Mouse (Mus musculus) stomach, embryonic 14.5 days (tissue): ENCODE measurements around the gene Slc20a1. TPM values are rescaled to one million over a fixed set of nuclear protein-coding genes. Genes with fewer than 3 reads are reported as not detected.

Experiments used
- ATAC-seq: fragments of 200-750 bp; cut with Nextera tagmentation; 2 replicates; pipeline ENCODE4 v1.8.0; 2017; ENCODE audit warnings: low read depth, moderate TSS enrichment; ENCODE audit not compliant: insufficient number of reproducible peaks, insufficient read depth, low FRiP score
- H3K27ac ChIP-seq: fragments of 300-500 bp; sonication (generic); 2 replicates; pipeline ENCODE4 v1.5.1; 2014; ENCODE audit warnings: mild to moderate bottlenecking, low read length, moderate library complexity, mixed read lengths
- H3K27me3 ChIP-seq: fragments of 300-500 bp; sonication (generic); 2 replicates; pipeline ENCODE4 v1.6.1; 2014; ENCODE audit warnings: low read length, control low read depth, mixed read lengths; ENCODE audit not compliant: control insufficient read depth, insufficient read depth
- H3K36me3 ChIP-seq: fragments of 300-500 bp; sonication (generic); 2 replicates; pipeline ENCODE4 v1.6.1; 2014; ENCODE audit warnings: mild to moderate bottlenecking, control low read depth, low read length, moderate library complexity, mixed read lengths; ENCODE audit not compliant: control insufficient read depth, insufficient read depth
- H3K4me1 ChIP-seq: fragments of 300-500 bp; sonication (generic); 2 replicates; pipeline ENCODE4 v1.6.1; 2014; ENCODE audit warnings: low read length, control low read depth, mixed read lengths; ENCODE audit not compliant: control insufficient read depth, insufficient read depth
- H3K4me2 ChIP-seq: fragments of 300-500 bp; sonication (generic); replicated peaks from 2 replicates; pipeline ENCODE4 v1.6.1; 2014; ENCODE audit warnings: low read depth, low read length, control low read depth
- H3K4me3 ChIP-seq: fragments of 300-500 bp; sonication (generic); 2 replicates; pipeline ENCODE4 v1.5.1; 2014; ENCODE audit warnings: low read depth, low read length, control low read depth
- H3K9ac ChIP-seq: fragments of 300-500 bp; sonication (generic); replicated peaks from 2 replicates; pipeline ENCODE4 v1.6.1; 2014; ENCODE audit warnings: low read depth, mild to moderate bottlenecking, control low read depth, low read length, moderate library complexity, mixed read lengths
- H3K9me3 ChIP-seq: fragments of 300-500 bp; sonication (generic); 2 replicates; pipeline ENCODE4 v1.6.1; 2016; ENCODE audit warnings: low read depth, low read length, control low read depth; ENCODE audit not compliant: control insufficient read depth
- WGBS: fragments of 180-500 bp; shearing (Covaris S2); extraction: QIAGEN DNeasy Blood & Tissue Kit; methylation state at CpG from one replicate; pipeline ENCODE4 v1.1.7; 2014; 5-methylcytosine and 5-hydroxymethylcytosine counted together
- polyA plus RNA-seq: library from polyadenylated mRNA; unstranded; fragments of >200 nt; fragmentation: Nextera tagmentation; extraction: Ambion mirVana; gene quantifications from 2 replicates; pipeline ENCODE4 v1.2.1, GENCODE M21; 2014

Slc20a1 gene
- polyA plus RNA-seq, 1 experiment from 2014 or later = 34.4 TPM

DNA sequence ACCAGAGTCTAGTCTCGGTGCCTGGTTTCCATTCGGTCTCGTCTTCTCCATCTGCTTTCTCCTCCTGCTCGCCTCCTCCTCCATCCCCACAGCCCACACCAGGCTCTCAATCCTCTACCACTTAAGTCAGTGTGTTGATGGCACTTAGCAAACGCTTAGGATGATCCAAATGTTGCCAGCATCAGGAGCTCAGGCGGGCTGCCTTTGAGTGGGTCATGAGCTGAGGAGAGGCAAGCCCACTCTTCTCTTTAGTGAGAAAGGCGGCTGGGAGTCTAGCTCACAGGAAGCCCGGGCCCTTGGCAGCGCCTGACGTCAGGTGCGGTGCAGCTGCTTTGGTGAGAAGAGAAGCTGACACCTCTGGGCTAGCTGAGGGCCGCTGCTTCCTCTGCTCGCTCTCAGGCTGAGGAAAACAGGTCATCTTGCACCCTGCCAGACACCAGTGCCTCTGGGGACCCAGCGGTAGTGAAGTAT, 15.0 kb upstream of the Slc20a1 start:
- no peak overlapping the region for H3K4me3 ChIP-seq
- H3K36me3 ChIP-seq = no peaks in the 10 kb centered on the region
- H3K4me2 ChIP-seq = no peak overlapping the region
- no peaks in the 10 kb centered on the region for H3K4me1 ChIP-seq
- no peak for ATAC-seq
- H3K9me3 ChIP-seq = no peaks in the 10 kb centered on the region
- no peaks in the 10 kb centered on the region for H3K27me3 ChIP-seq
- no peak overlapping the region for H3K27ac ChIP-seq
- no peak overlapping the region for H3K9ac ChIP-seq
- 55% methylated on average over 14 of the region's 14 CpGs for WGBS

- Histone ChIP-seq H3K36me3 (no peaks in the 10 kb centered on the region), H3K27ac (no peak overlapping the region), H3K4me1 (no peaks in the 10 kb centered on the region), H3K4me2 (no peak overlapping the region), H3K9ac (no peak overlapping the region), H3K27me3 (no peaks in the 10 kb centered on the region), H3K9me3 (no peaks in the 10 kb centered on the region), H3K4me3 (no peak overlapping the region)
- no peak for ATAC-seq
- WGBS = 62% methylated on average over 1 of the region's 1 CpGs
These were observed 13.7 kb upstream of the Slc20a1 start for GRCm38 (mm10) chr2:129184853-129185252.

- H3K9me3 ChIP-seq = no peaks in the 10 kb centered on the region
- WGBS = 82% methylated on average over 10 of the region's 10 CpGs
- no peak overlapping the region for H3K4me2 ChIP-seq
- H3K4me3 ChIP-seq = no peak overlapping the region
- no peak overlapping the region for H3K9ac ChIP-seq
- H3K36me3 ChIP-seq = no peaks in the 10 kb centered on the region
- no peak overlapping the region for H3K27ac ChIP-seq
- no peak for ATAC-seq
- H3K4me1 ChIP-seq = no peaks in the 10 kb centered on the region
- no peaks in the 10 kb centered on the region for H3K27me3 ChIP-seq
These were observed 12.8 kb upstream of the Slc20a1 start for GRCm38 (mm10) chr2:129185611-129186290.

- no peak for ATAC-seq
- H3K27me3 ChIP-seq = no peaks in the 10 kb centered on the region
- no peaks in the 10 kb centered on the region for H3K4me1 ChIP-seq
- H3K9ac ChIP-seq = no peak overlapping the region
- H3K4me2 ChIP-seq = no peak overlapping the region
- H3K27ac ChIP-seq = no peak overlapping the region
- H3K36me3 ChIP-seq = no peaks in the 10 kb centered on the region
- no peak overlapping the region for H3K4me3 ChIP-seq
- no peaks in the 10 kb centered on the region for H3K9me3 ChIP-seq
- 52% methylated on average over 5 of the region's 5 CpGs for WGBS
These were observed 12.2 kb upstream of the Slc20a1 start for GRCm38 (mm10) chr2:129186291-129186919.

DNA sequence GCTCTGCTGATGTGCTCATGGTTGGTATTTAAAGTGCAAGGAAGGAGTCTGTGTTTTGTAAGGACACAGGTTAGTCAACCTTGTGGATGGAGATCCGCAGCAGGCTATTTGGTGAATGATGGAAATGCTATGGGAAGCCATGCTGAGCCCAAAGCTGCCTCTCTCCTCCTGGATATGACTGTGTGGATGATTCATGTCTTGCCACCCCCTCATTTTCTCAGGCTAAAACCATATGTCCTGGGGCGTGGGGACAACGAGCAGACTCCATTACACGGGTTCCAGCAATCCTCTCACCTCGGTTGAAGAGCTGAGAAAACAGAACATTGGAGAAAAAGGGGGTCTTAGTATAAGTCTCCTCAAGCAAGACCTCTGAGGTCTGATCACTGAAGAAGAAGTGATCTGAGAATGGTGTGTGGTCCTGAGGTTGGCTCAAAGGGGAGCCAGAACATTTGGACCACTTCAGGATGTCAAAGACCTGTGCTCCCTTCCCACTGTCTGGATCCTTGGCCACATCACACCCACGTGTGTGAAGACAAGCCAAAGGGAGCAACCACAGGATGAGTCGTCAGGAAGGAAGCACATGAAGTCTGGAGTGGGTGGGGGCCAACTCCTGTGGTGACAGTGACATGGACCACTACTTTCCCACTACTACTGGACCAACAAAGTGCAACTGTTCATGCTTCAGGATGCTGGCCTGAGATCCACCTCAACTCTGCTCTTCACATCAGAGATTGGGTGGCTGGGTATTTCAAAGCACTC, 6.0 kb upstream of the Slc20a1 start:
- Histone ChIP-seq H3K4me3 (no peak overlapping the region), H3K4me1 (no peaks in the 10 kb centered on the region), H3K36me3 (no peaks in the 10 kb centered on the region), H3K4me2 (no peak overlapping the region), H3K27me3 (no peaks in the 10 kb centered on the region), H3K9ac (no peak overlapping the region), H3K9me3 (no peaks in the 10 kb centered on the region), H3K27ac (no peak overlapping the region)
- ATAC-seq = no peak
- 83% methylated on average over 7 of the region's 7 CpGs for WGBS

DNA sequence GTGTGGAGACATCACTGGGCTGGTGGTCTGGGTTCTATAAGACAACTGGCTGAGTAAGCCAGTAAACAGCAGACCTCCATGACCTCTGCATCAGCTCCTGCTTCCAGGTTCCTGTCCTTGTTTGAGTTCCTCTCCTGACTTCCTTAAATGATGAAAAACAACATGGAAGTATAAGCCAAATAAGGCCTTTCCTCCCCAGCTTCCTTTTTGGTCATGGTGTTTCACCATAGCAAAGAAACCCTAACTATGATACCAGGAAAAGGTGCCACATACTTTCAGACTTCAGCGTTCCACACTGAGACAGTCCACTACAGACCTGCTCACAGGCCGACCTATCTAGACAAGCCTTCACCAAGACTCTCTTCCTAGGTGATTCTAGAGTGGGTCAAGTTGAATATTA, 2.2 kb upstream of the Slc20a1 start:
- no peak for ATAC-seq
- no peak overlapping the region for H3K4me2 ChIP-seq
- peaks cover 11% of the 10 kb centered on the region; the same call in 1 of the 2 replicates for H3K4me1 ChIP-seq
- H3K4me3 ChIP-seq = no peak overlapping the region
- no peak overlapping the region for H3K9ac ChIP-seq
- 94% methylated on average over 2 of the region's 2 CpGs for WGBS
- no peak overlapping the region for H3K27ac ChIP-seq
- no peaks in the 10 kb centered on the region for H3K27me3 ChIP-seq
- H3K9me3 ChIP-seq = no peaks in the 10 kb centered on the region
- peaks cover 3% of the 10 kb centered on the region for H3K36me3 ChIP-seq

GRCm38 (mm10) chr2:129197197-129197596, 1.4 kb upstream of the Slc20a1 start:
- 69% methylated on average over 5 of the region's 5 CpGs for WGBS

DNA sequence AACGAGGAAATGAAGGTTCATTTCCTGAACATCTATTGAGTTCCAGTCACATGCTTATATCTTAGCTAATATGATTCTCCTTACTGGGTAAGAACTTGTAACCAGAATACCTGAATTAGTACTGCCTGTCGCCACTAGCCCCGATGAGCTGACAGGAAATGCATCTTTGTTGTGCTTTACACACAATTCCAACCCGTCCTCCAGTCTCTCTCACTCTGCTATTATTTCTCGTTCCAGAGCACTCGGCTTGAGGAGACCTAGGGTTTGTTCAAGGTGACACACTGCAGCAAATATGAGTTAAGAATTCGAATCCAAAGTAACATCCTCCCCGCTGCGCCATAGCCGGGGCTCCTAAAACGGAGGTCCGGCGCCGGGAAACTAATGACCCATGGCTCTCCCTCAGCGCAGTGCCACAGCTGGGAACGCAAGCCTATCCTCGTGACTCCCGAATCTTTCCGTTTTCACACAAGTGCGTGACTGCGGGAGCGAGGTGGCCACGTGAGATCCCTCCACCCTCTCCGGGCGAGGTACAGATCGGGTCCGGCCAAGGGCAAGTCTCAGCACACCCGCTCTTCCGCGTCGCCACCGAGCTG, 625 bp upstream of the Slc20a1 start:
- Histone ChIP-seq H3K9me3 (no peaks in the 10 kb centered on the region), H3K4me1 (peaks cover 11% of the 10 kb centered on the region; the same call in 1 of the 2 replicates), H3K27me3 (no peaks in the 10 kb centered on the region), H3K9ac (peak overlapping the region; percentile 67), H3K4me2 (peak overlapping the region; percentile 86), H3K4me3 (peak overlapping the region; percentile 89), H3K27ac (0 out of 2 replicates have a peak overlapping the region, but pooled peaks have one; percentile 39), H3K36me3 (peaks cover 18% of the 10 kb centered on the region)
- 1% methylated on average over 32 of the region's 32 CpGs for WGBS
- no peak for ATAC-seq

More at GRCm38 (mm10) chr2:129197197-129197596, 1.4 kb upstream of the Slc20a1 start:
- Histone ChIP-seq H3K27ac (no peak overlapping the region), H3K9ac (no peak overlapping the region), H3K4me2 (peak overlapping the region; percentile 86; the same call in 1 of the 2 replicates), H3K4me3 (no peak overlapping the region), H3K9me3 (no peaks in the 10 kb centered on the region), H3K27me3 (no peaks in the 10 kb centered on the region), H3K36me3 (peaks cover 12% of the 10 kb centered on the region), H3K4me1 (peaks cover 11% of the 10 kb centered on the region; the same call in 1 of the 2 replicates)
- no peak for ATAC-seq
